Mouse (Mus musculus) C2C12 (cell line): ENCODE measurements around the gene Gm20716.

ENCODE experiments used
- CEBPB ChIP-seq: IDR thresholded peaks from one replicate; pipeline ENCODE4 v1.6.1; 2011; ENCODE audit warnings: low read depth, mild to moderate bottlenecking, control low read depth, moderate library complexity
- CTCF ChIP-seq: IDR thresholded peaks from one replicate; pipeline ENCODE4 v1.5.1; 2011; ENCODE audit not compliant: control insufficient read depth, insufficient read depth, insufficient read length
- MYOG ChIP-seq: IDR thresholded peaks from one replicate; pipeline ENCODE4 v1.6.1; 2011; ENCODE audit not compliant: control insufficient read depth, insufficient read length; ENCODE audit errors: extremely low read depth
- USF1 ChIP-seq: IDR thresholded peaks from one replicate; pipeline ENCODE4 v1.6.1; 2011; ENCODE audit warnings: low read depth, mild to moderate bottlenecking, control low read depth, moderate library complexity

DNA sequence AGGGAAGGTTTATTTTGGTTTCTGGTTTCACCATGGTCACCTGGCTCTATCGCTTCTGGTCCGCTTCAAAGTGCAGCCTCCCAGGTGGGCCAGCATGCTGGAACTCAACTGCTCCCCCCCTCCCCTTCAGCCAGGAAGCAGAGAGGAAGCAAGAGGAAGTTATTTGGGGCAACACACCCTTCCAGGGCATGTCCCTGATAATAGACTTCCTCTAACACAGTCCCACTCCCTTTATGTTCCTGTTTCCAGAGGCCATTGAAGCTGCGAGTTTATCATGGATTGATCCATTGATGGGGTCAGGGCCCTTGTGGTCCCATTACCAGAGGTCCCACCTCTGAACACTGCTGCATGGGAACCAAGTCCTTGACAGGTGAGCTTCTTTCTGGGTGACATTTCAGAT lies 30.0 kb upstream of the Gm20716 start:
- no peak for TF ChIP-seq CTCF
- no peak for TF ChIP-seq MYOG
- TF ChIP-seq CEBPB, result no peak
- no peak for TF ChIP-seq USF1
